Mouse (Mus musculus) erythroblast, embryonic 14.5 days (primary cell): ENCODE data around the gene Trim65.

Source experiments
- GATA1 ChIP-seq: IDR thresholded peaks from 2 replicates; pipeline ENCODE4 v1.6.1; 2012; ENCODE audit warnings: low read length, inconsistent platforms, mixed read lengths
- TAL1 ChIP-seq: IDR thresholded peaks from 3 replicates; pipeline ENCODE4 v1.6.1; 2012; ENCODE audit warnings: low read length, inconsistent platforms, mixed read lengths

DNA sequence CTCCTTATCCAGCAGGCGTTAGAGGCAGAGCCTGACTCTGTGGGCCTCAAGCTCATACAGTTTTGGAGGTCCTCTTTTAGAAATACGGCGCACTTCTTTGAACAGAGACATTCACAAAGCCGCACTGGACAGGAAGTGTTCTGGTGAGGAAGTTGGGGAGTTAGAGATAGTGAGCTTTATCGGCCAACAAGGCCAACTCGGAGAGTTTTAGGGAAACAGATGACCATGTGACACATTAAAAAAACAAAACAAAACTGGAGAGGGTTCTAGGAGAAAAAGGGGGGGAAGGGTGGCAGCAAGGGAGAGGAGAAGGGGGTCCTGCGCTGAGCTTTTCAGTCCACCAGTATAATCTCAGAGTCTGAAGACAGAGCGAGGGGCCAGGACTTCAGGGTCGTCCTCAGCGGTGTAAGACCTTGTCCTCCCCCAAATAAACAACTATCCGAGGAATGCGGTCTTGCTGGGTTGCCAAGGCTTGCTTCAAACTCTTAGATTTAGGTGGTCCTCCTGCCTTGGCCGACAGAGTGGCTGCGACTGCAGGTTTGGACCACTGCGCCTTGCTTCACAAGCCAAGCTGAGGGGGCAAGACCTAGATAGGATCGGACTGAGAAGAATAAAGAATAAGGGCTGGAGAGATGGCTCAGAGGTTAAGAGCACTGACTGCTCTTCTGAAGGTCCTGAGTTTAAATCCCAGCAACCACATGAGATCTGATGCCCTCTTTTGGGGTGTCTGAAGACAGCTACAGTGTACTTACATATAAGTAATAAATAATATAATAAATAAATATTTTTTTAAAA is 37.0 kb downstream of the Trim65 start:
- no peak for TF ChIP-seq TAL1
- no peak for TF ChIP-seq GATA1
